Mouse (Mus musculus) adrenal gland, adult (tissue): ENCODE measurements around the gene Wdr83os.
"Not testable (repeated sequence)": the region's sequence is repeated elsewhere in the genome, so short reads cannot be mapped to it uniquely, and the experiment has no call there.

Experiments
- DNase-seq, 2 experiments: peaks; one replicate each; pipeline ENCODE4 v3.0.0; 2022 to 2023; ENCODE audit warnings: low spot score in 1 of 2; ENCODE audit not compliant: inconsistent age in 2 of 2

Wdr83os gene

DNA sequence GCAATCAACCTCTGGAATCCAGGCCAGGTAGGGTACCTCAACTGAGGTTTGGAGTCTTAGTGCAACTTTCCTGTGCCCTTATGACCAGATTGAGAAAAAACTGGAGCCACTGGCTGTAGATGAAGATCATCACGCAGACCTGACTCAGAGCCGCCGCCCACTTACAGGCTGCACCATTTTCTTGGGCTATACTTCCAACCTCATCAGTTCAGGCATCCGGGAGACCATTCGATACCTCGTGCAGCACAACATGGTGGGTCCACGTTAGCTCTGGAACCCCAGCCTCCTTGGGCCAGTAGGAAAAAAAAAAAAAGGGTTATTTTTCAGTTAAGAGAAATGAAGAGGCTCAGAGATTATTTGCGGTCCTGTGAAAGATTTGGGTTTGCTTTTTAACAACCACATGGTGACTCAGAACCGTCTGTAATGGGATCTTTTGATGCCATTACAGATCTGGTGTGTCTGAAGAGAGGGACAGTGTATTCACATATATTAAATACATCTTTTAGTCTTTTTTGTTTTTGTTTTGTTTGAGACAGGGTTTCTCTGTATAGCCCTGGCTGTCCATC, 8.1 kb upstream of the Wdr83os start:
- DNase-seq = no peak

DNA sequence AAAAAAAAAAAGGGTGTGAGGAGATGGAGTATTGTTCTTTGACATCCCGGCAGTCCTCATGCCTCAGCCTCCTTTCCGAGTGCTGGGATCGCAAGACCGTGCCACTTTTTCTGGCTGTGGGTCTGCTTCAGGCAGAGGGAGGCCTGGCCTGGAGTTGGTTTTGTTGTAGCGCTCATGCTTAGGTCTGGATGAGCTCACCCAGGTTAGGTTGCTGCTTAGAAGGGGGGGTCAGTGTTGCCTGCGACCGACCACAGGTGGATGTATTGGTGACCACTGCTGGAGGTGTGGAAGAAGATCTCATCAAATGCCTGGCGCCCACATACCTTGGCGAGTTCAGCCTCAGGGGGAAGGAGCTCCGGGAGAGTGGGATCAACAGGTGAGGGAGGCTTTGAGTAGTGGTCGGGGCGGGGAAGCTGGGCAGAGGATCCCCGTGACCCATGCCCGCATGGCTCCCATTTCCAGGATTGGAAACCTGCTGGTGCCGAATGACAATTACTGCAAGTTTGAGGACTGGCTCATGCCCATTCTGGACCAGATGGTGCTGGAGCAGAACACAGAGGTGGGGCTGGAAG, 7.4 kb upstream of the Wdr83os start:
- DNase-seq = no peak

DNA sequence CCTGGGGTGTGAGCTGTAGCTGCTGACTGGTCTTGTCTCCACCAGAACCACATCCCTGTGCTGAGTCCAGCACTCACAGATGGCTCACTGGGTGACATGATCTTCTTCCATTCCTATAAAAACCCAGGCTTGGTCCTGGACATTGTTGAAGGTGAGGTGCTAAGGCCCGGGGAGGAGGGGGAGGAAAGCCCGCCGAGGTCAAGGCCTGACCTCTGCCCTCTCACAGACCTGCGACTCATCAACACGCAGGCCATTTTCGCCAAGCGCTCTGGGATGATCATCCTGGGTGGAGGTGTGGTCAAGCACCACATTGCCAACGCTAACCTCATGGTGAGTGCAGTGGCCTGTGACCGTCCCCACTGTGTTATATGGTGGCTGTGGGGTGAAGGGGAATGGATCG, 6.4 kb upstream of the Wdr83os start:
- DNase-seq = no peak

DNA sequence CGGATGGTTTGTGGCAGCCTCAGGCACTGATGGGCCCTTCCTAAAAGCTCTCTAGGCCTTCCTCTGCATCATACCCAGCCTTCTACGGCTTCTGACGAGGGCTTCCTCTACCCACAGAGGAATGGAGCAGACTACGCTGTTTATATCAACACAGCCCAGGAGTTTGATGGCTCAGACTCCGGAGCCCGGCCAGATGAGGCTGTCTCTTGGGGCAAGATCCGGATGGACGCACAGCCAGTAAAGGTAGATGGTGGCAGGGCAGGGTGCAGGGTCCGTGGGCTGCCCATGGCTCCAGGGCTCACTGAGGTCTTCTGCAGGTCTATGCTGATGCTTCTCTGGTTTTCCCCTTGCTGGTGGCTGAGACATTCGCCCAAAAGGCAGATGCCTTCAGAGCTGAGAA, 5.9 kb upstream of the Wdr83os start:
- DNase-seq = no peak

DNA sequence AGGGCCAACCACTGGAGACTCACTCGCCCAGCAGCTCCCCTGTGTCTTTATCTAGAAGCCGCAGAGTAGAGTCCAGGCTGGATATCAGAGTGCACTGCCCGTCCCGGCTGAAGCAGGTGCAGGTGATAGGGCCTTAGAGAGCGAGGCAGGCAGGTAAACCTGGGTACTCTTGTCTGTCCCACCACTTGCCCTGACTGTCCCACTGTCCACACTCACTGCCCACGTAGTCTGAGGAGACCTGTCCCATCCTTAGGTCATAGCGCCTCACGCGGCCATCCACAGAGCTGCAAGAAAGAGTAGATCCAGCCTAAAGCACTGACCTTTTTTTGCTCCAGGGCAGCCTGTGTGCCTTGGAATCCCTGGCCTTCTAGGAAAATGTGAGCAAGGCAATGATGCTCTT, 4.5 kb upstream of the Wdr83os start:
- peak; percentile 55 to 72 for DNase-seq

DNA sequence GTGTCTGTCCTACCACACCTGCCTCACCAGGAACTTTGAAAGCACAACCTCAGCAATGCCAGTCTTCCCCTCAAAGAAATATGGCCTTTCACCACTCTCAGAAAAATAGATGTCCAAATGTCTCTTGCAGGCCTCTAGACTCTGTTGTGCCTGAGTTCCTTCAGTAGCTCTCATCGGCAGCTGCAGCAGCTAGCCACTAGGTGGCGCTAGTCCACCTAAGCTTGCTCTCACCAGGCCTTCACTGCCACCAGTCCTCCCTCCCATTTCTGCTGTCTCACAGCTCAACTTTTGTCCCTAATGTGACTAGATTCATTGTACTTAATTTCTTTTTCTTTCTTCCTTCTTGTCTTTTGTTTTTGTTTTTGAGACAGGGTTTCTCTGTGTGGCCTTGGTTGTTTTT, 3.5 kb upstream of the Wdr83os start:
- peak; percentile 80 to 92 for DNase-seq

DNA sequence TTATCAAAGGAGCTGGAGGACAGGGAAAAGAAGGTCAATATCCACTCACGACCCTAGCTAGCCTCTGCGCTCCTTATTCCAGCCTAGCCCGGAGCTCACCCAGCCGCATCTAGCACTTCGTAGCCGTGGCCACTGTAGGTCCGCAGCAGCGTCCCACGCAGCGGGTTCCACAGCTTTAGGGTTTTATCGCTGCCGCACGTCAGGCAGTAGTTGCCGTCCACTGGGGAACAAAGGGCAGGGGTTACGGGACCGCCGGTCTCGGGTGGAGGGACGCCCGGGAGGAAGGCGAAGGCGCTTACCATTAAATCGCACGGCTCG, 367 bp upstream of the Wdr83os start:
- peak in 1 of 2 experiments; percentile 87 for DNase-seq

DNA sequence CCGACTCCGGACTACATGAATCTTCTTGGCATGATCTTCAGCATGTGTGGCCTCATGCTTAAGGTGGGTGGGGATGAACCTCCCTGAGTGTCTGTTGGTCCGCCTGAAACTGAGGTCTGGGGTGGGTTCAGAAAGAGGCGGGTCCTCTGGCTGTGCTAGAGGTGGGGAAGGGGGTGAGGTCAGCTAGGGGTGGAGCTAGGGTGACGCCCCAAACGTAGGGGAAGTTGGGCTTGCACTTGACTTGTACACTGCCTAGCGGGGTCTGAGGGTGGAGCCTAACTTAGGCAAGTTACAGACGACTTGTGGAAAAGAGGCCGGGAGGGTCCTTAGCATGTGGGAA, 646 bp downstream of the Wdr83os start, which contains the start of gene Wdr83:
Gene Wdr83, minus strand, starts transcription at position 91 of the 340 bp plus-strand sequence.
- no peak for DNase-seq

DNA sequence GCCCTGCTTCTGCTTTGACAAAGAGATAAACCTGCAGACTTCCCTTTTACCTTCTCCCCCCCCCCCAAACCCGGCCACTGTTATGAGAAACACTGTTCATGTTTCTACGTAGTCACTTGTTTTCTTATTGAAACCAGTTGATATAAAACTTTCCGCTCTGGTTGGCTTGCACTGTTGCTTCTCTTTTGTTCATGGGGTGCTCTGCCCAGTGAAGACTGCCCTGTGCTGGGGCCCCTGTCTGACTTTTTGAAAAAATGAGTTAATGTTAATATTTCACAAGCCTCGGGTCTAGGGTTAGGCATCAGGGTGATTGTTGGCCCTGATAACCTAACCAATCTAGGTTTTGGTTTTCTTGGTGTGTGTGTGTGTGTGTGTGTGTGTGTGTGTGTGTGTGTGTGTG, 1.6 kb downstream of the Wdr83os start:
- DNase-seq = not testable (repeated sequence)

DNA sequence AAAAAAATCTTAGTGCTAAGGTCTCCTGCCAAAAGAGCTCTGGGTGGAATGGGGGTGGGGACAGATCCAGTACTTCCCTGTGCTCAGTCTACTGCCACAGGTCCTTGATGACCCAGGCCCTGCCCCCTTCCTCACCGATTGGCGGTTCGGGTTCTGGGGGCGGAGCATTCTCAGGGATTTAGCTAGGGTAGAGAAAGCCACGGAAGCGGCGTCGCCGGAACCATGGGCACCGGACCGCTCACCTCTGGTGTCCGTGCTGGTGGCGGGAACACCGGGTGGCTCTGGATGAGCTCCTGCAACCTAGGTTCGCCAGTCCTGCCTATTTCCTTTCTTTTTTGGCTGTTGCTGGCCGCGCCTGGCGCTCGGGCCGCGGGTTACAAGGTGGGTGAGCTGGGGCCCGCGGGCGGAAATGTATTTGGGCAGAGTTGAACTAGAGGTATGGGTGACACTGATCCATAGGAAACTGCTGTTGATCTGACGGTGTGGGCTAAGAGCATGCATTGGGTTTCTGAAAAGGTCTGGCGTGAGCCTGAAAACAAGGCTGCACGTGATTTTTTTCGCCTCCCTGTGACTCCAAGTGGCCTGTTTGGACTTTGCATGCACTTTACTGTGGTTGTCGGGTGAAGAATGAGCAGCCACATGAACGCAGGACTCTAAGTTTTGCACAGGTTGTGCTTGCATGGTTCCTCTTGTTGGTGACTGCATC, 2.7 kb downstream of the Wdr83os start, which contains the start of gene Man2b1:
Gene Man2b1, plus strand, starts transcription at position 163 of the 706 bp plus-strand sequence.
- peak; percentile 93 to 97 for DNase-seq

DNA sequence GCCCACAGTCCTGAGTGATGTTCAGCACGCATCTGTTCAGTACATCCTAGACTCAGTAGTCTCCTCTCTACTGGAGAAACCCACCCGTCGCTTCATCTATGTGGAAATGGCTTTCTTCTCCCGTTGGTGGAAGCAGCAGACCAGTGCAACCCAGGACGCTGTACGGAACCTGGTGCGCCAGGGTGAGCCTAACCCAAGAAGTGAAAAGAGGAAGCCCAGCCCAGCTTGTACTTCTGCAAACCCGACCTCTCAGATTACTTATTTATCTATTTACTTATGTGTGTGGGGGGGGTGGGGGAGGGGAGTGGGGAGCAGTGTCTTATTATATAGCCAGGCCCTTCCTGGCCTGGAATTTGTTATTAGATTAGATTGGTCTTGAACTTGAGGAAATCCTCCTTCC, 4.1 kb downstream of the Wdr83os start:
- peak in 1 of 2 experiments; percentile 37 for DNase-seq

DNA sequence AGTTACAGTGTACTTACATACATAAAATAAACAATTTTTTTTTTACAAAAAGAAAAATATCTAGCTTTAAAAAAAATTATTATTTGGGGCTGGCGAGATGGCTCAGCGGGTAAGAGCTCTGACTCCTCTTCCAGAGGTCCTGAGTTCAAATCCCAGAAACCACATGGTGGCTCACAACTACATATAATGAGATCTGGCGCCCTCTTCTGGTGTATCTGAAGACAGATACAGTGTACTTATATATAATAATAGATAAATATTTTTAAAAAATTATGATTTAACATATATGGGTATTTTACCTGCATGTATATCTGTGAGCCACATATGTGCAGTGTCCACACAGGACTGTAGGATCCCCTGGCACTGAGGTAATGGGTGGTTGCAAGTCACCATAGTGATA, 5.7 kb downstream of the Wdr83os start:
- peak in 1 of 2 experiments; percentile 44 for DNase-seq

DNA sequence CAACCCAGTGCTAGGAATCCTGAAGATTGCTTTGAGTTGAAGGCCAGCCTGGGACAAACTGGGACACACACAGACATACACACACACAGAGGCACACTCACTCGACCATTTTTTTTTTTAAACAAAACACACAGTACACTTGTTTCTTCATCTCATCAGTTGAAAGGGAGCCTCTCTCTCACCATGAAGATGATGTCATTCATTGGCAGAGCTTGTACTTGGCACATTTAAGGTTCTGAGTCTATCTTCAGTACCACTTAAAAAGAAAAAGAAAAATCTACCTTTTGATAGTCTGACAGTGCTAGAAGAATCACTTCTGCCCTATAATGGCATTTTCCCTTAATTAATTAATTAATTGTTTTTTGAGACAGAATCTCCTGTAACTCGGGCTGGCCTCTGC, 8.2 kb downstream of the Wdr83os start:
- no peak for DNase-seq

DNA sequence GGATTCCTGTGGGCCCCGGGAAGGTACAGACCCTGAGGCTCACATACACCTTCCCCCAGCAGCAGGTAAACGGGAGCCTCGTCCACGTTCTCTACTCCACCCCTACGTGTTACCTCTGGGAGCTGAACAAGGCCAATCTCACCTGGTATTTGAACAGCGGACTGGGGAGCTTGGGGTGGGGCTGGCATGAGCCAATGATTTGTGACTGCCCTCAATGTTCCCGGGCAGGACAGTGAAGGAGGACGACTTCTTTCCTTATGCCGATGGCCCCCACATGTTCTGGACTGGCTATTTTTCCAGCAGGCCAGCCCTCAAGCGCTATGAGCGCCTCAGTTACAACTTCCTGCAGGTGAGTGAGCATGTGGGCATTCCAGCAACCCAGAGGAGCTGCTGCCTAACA, 10.3 kb downstream of the Wdr83os start:
- DNase-seq = no peak

DNA sequence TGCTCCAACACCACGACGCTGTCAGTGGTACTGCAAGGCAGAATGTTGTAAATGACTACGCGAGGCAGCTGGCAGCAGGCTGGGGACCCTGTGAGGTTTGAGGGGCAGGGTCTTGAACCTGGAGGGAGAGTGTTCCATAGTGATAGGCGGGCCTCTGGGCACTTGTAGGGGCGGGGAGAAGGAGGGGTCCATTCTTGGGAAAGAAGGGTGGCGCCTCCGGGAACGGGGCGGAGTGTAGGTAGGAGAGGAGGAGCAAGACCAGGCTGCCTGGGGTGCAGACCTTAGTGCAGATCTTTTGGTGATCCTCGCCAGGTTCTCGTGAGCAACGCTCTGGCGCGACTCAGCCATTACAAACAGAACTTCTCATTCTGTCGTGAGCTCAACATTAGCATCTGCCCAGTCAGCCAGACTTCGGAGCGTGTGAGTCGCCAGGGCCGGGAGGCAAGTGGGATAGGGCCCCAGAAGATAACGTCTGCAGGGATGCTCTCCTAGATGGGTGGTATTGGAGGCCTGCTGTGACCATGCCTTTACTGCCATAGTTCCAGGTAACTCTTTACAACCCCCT, 11.1 kb downstream of the Wdr83os start:
- peak in 1 of 2 experiments; percentile 21 for DNase-seq

DNA sequence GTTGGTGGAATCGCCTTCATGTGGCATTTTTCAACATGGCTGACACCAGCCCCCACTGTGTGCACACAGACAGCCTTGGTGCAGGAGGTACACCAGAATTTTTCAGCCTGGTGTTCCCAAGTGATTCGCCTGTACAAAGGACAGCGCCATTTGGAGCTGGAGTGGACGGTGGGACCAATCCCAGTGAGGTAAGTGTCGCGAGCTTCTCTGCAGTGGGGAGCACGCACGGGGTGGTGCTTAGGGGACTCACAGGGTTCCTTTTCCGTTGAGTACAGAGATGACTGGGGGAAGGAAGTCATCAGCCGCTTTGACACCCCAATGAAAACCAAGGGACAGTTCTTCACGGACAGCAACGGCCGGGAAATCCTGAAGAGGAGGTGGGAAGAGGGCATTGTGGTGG, 14.5 kb downstream of the Wdr83os start:
- DNase-seq = no peak

DNA sequence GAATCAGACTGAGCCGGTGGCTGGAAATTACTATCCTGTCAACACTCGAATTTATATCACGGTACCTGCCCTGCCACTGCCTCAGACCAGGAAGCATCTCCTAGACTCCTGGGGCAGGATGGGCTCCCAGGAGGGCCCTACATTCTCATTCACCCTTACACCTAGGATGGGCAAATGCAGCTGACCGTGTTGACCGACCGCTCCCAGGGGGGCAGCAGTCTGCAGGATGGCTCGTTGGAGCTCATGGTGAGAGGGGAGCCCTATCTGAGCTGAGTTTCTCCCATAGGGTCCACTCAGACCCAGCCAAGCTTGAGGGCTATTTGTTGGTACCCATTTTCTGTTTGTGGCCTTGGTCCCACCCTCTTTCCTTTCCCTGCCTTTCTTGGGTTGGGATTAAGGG, 15.0 kb downstream of the Wdr83os start:
- DNase-seq = no peak

DNA sequence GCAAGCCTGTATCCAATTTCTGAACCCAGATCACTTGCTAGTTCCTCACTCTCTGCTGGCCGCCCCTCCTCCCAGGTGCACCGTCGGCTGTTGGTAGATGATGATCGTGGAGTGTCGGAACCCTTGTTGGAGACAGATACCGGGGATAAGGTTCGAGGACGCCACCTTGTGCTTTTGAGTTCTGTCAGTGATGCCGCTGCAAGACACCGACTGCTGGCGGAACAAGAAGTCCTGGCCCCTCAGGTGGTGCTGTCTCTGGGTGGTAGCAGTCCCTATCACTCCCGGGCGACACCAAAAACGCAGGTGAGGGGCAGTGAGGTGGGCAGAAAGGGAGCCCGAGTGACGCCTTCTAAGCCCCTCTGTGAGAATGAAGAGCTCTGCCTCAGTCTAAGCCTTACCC, 15.7 kb downstream of the Wdr83os start:
- DNase-seq = no peak

DNA sequence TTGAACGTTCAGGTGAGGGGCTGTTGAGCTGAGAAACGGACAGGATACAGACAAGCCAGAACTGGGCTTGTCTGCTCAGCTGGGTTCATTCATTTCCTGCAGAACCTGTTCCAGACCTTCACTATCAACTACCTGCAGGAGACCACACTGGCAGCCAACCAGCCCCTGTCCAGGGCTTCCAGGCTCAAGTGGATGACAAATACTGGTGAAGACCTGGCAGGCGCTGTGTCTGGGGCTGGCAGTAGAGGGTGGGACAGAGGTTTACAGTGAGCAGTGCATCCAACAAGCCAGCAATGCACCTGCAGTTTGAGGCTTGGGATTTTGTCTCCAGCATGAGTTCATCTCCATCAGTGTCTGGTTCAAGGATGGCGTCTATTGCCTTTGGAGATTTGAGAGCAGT, 16.3 kb downstream of the Wdr83os start:
- DNase-seq = no peak

DNA sequence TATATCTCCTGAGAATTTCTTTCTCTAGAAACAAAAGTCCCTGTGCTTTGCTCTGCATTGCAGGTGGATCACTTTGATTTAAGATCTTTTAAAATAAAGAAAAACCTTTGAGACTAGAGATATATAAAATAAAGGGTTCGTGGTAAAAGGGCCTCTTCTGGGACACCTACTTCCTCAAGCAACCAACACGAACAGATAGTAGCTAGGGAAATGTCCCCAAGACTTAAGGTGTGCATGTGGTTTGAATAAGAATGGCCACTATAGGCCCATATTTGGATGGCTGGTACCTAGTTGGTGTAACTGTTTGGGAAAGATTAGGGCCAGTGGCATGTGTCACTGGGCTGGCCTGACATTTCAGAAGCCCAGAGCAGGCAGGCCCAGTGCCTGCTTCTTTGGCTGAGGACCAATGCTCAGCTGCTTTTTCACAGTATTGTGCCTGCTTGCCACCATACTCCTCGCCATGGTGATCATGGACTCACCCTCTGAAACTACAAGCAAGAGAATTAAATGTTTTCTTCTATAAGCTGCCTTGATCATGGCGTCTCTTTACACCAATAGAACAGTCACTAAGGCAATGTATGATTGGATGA, 19.6 kb downstream of the Wdr83os start:
- no peak for DNase-seq

DNA sequence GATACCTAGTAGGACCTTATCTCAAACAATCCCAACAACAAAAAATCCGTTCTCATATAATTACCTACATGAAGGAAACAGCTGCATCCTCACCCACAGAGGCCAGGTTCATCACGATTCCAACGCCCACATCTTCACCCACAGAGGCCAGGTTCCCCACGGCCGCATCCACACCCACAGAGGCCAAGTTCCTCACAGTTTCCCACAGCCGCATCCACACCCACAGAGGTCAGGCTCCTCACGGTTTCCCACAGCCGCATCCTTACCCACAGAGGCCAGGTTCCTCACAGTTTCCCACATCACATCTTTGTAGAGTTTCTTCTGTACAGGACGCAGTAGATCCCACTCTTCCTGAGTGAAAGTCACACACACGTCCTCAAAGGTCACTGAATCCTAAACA, 32.7 kb downstream of the Wdr83os start:
- DNase-seq = no peak

DNA sequence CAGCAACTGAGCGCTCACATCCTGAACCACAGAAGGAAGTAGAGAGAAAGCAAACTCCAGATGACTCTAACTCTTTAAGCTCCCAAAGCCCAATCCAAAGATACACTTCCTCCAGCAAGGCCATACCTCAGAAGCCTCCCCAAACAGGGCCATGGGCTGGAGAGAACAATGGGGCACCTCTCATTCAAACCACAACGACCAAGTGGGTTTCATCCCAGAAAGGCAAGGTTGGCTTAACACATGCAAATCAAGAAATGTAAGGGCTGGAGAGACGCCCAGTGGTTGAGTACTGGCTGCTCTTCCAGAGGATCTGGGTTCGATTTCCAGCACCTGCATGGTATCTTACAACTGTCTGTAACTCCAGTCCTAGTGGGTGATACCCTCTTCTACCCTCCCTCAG, 35.0 kb downstream of the Wdr83os start:
- no peak for DNase-seq
